Mouse (Mus musculus) spleen, adult 2 months (tissue): ENCODE results near the gene Phyhipl. TPM values are rescaled to one million over a fixed set of nuclear protein-coding genes. Genes with fewer than 3 reads are reported as not detected.

ENCODE experiments used
- DNase-seq, 2 experiments: peaks; one replicate each; pipeline versions ENCODE4 v3.0.0 to v3.0.0-alpha.2; 2012 to 2021; ENCODE audit warnings: low spot score in 2 of 2, low read depth in 1 of 2
- H3K27ac ChIP-seq: fragments of 200-500 bp; 2 replicates; pipeline ENCODE4 v1.5.1; 2012; ENCODE audit warnings: low read length, inconsistent platforms; ENCODE audit not compliant: insufficient read depth
- H3K27me3 ChIP-seq: fragments of 200-500 bp; 2 replicates; pipeline ENCODE4 v1.6.1; 2012; ENCODE audit warnings: mild to moderate bottlenecking, moderate library complexity, low read length, inconsistent platforms; ENCODE audit not compliant: control insufficient read depth, insufficient read depth
- H3K36me3 ChIP-seq: fragments of 200-500 bp; 2 replicates; pipeline ENCODE4 v1.6.1; 2012; ENCODE audit warnings: mild to moderate bottlenecking, low read length, inconsistent platforms; ENCODE audit not compliant: control insufficient read depth, insufficient read depth
- H3K4me1 ChIP-seq: fragments of 200-500 bp; 2 replicates; pipeline ENCODE4 v1.6.1; 2011; ENCODE audit warnings: inconsistent platforms; ENCODE audit not compliant: control insufficient read depth, insufficient read depth, insufficient read length
- H3K4me3 ChIP-seq: fragments of 200-500 bp; 2 replicates; pipeline ENCODE4 v1.5.1; 2011; ENCODE audit warnings: mild to moderate bottlenecking, inconsistent platforms; ENCODE audit not compliant: insufficient read depth, insufficient read length; ENCODE audit errors: extremely low read depth
- CTCF ChIP-seq: fragments of 200-500 bp; IDR thresholded peaks from 2 replicates; pipeline ENCODE4 v1.5.1; 2011; ENCODE audit warnings: mild to moderate bottlenecking, inconsistent platforms; ENCODE audit not compliant: insufficient read depth, insufficient read length, insufficient replicate concordance; ENCODE audit errors: extremely low read depth
- POLR2A ChIP-seq: fragments of 200-500 bp; IDR thresholded peaks from 2 replicates; pipeline ENCODE4 v1.6.1; 2011; ENCODE audit warnings: low read depth, low read length, inconsistent platforms
- WGBS: fragments of 180-500 bp; shearing (Covaris S2); methylation state at CpG from one replicate; pipeline ENCODE4 v1.1.7; 2018; 5-methylcytosine and 5-hydroxymethylcytosine counted together
- polyA plus RNA-seq: library from polyadenylated mRNA; depleted of rRNA; stranded (reverse); fragments of >200 nt; gene quantifications from 2 replicates; pipeline ENCODE4 v1.2.3, GENCODE M21; 2012

The Phyhipl gene
- polyA plus RNA-seq, 1 experiment, result not detected

DNA sequence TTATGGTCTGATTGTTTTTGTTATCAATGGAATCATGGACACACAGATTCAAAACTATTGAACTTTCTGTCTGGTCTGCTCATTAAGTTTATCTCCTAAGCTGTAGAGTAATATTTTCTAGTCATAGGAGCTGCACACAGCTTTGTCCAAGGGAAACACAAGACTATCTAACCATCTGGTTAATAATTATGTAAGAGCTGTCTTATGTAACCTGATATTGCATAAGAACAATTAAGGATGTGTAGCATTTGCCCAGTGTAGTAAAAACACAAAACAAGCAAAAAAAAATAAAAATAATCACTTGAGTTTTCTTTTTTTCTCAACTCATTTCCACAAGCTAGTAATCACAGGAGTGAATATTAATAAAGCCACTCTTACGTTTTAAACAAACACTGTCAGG, 20.5 kb downstream of the Phyhipl start:
- no peak for DNase-seq
- no peak overlapping the region for H3K27ac ChIP-seq
- no peak for TF ChIP-seq POLR2A
- TF ChIP-seq CTCF, result no peak
- H3K4me1 ChIP-seq, result no peaks in the 10 kb centered on the region
- no peak overlapping the region for H3K4me3 ChIP-seq
- H3K36me3 ChIP-seq, result no peaks in the 10 kb centered on the region
- no peaks in the 10 kb centered on the region for H3K27me3 ChIP-seq
- 80% methylated on average over 1 of the region's 1 CpGs for WGBS

DNA sequence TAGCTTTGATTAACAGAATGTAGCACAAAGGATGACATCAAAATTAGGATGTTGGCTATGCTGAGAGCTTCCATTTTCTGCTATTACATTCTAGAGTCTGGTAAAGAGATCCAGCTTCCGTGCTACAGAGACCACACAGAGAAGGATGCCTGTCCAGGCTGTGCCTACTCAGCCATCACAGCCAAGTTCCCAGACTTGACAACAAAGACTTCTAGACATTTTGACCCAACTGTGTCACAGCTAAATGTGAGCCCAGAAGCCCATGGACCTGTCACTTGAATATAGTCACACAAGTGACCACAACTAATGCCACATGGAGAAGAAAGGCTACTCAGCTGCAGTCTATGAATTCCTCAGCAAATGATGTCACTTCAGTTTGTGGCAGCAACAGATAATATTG, 24.6 kb downstream of the Phyhipl start:
- Histone ChIP-seq H3K27me3 (no peaks in the 10 kb centered on the region), H3K36me3 (no peaks in the 10 kb centered on the region), H3K4me3 (no peak overlapping the region), H3K27ac (no peak overlapping the region), H3K4me1 (no peaks in the 10 kb centered on the region)
- TF ChIP-seq POLR2A (no peak), CTCF (no peak)
- DNase-seq, result no peak
- 91% methylated on average over 1 of the region's 1 CpGs for WGBS

DNA sequence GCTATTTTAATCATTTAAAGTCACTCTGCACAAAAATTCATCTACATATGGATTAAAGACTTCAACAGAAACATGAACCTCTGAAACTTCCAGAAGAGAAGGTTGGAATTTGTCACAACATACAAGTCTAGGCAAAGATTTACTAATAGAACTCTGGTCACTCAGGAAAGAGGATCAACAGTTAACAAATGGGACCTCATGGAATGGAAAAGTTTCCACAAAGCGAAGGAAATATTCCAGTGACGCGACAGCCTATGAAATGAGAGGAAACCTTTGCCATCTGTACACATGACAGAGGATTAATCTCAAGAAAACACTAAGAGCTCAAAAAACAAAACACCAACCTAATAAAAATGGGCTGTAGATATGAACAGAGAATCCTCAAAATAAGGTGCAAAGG, 32.3 kb downstream of the Phyhipl start:
- Histone ChIP-seq H3K4me1 (no peaks in the 10 kb centered on the region), H3K27me3 (no peaks in the 10 kb centered on the region), H3K36me3 (no peaks in the 10 kb centered on the region), H3K27ac (no peak overlapping the region), H3K4me3 (no peak overlapping the region)
- WGBS, result 94% methylated on average over 3 of the region's 3 CpGs
- TF ChIP-seq CTCF, result no peak
- no peak for TF ChIP-seq POLR2A
- DNase-seq, result no peak

DNA sequence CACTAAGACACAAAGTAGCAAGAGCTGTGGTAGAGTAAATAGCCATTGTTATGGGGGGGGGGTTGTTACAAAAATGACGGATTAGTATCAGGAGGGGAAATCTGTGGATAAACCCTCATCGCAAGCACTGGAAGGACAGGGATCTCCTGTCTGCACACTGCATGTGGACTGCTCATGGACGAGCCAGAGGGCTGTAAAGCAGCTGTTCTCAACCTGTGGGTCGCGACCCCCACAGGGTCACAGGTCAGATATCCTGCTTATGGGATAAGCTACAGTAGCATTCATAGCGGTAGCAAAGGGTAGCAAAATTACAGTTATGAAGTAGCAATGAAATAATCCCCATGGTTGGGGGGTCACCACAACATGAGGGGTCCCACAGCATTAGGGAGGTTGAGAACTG, 39.4 kb downstream of the Phyhipl start:
- WGBS, result 87% methylated on average over 6 of the region's 6 CpGs
- TF ChIP-seq CTCF, result no peak
- H3K27me3 ChIP-seq, result no peaks in the 10 kb centered on the region
- H3K4me1 ChIP-seq, result no peaks in the 10 kb centered on the region
- DNase-seq, result no peak
- H3K27ac ChIP-seq, result no peak overlapping the region
- H3K4me3 ChIP-seq, result no peak overlapping the region
- no peaks in the 10 kb centered on the region for H3K36me3 ChIP-seq

DNA sequence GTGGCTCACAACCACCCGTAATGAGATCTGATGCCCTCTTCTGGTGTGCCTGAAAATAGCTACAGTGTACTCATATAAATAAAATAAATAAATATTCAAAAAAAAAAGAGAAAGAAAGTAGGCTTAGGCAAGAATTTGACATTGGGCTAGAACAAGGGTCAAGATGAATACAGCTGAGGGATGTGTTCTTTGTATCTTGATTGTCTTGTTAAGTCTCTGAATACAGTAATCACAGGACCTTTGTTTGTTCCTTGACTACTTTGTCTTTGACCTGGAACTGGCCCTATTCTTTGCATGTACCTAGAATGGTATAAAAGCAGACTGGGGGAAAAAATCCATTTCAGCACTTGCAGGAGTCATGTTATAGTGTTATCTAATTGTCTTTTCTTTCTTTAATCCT, 44.1 kb downstream of the Phyhipl start:
- Histone ChIP-seq H3K4me3 (no peak overlapping the region), H3K27me3 (no peaks in the 10 kb centered on the region), H3K27ac (no peak overlapping the region), H3K4me1 (no peaks in the 10 kb centered on the region), H3K36me3 (no peaks in the 10 kb centered on the region)
- TF ChIP-seq CTCF (no peak), POLR2A (no peak)
- no peak for DNase-seq
- 83% methylated on average over 1 of the region's 1 CpGs for WGBS

DNA sequence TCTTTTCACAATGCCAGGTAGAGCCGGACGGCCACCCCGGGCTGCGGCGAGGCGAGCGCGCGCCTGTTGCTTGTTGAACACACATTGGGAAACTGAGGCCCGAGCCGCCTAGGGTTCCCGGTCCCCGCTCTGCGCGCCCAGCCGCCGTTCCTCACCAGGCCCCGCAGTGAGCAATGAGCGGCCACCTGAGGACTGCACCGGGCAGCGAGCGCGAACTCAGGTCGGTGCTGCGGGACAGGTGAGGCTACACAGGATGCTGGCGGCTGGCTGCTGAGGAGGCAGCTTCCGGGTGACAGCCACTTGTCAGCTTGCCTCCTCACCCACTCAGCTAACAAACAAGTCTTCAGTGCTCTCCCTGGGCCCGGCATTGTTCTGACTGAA, 55.9 kb downstream of the Phyhipl start:
- DNase-seq, result no peak
- Histone ChIP-seq H3K27ac (no peak overlapping the region), H3K4me1 (peaks cover 9% of the 10 kb centered on the region; the same call in 1 of the 2 replicates), H3K4me3 (no peak overlapping the region; the same call in 1 of the 2 replicates), H3K36me3 (no peaks in the 10 kb centered on the region), H3K27me3 (peaks cover 9% of the 10 kb centered on the region)
- TF ChIP-seq POLR2A, result no peak
- 6% methylated on average over 28 of the region's 28 CpGs for WGBS

DNA sequence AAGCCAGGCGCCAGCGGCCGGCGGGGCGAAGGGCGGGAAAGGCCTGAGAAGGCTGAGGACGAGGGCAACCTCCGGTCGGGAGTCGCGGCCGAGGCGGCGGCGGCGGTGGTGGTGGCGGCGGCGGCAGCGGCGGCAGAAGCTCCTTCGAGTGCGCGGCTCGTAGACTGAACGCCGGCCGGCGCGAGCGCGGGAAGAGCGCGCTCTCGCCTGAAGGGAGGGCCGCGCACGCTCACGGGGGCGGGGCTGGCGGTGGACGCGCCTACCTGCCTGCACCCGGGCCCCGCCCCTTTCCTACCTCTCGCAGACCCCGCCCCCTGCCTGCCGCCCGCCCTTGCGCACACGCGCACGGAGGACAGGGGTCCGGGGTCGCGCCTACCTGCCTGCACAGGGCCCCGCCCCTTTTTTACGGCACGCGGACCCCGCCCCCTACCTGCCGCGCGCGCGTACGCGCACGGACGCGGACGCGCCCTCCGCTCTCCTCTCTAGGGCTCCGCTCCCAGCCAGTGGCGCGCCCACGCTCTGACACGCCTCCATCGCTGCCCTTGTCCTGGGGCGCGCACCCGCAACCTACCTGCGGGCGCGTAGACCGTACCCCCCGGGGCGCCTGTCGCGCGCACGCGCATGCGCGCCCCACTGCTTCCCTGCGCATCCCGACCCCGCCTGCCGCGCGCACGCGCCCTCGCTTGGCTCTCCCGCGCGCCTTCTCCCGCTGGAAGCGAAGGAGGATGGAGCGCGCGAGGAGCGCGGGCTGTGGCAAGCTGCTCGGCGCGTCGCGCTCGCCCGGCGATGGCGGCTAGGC, 56.4 kb downstream of the Phyhipl start:
- DNase-seq, result no peak
- H3K4me1 ChIP-seq, result peaks cover 9% of the 10 kb centered on the region; the same call in 1 of the 2 replicates
- WGBS, result 3% methylated on average over 112 of the region's 124 CpGs
- no peak for TF ChIP-seq CTCF
- no peak for TF ChIP-seq POLR2A
- H3K36me3 ChIP-seq, result no peaks in the 10 kb centered on the region
- peak overlapping the region; percentile 30; the same call in 1 of the 2 replicates for H3K4me3 ChIP-seq
- H3K27ac ChIP-seq, result no peak overlapping the region
- H3K27me3 ChIP-seq, result peaks cover 9% of the 10 kb centered on the region
